Mouse (Mus musculus) heart, postnatal 0 days (tissue): Measurements from ENCODE around the gene Fxyd1. TPM values are rescaled to one million over a fixed set of nuclear protein-coding genes. Genes with fewer than 3 reads are reported as not detected.
A peak's percentile ranks its signal among the peaks of the same experiment; 100 is the strongest.

ENCODE experiments used
- ATAC-seq: fragments of 200-750 bp; cut with Nextera tagmentation; 2 replicates; pipeline ENCODE4 v1.8.0; 2017; ENCODE audit warnings: low read depth, moderate number of reproducible peaks, moderate library complexity; ENCODE audit not compliant: insufficient read depth
- DNase-seq: peaks from one replicate; pipeline ENCODE4 v3.0.0-alpha.2; 2016; ENCODE audit warnings: low spot score
- H3K27ac ChIP-seq: fragments of 300-500 bp; sonication (generic); 2 replicates; pipeline ENCODE4 v1.5.1; 2014; ENCODE audit warnings: low read depth, mild to moderate bottlenecking
- H3K27me3 ChIP-seq: fragments of 300-500 bp; sonication (generic); 2 replicates; pipeline ENCODE4 v1.6.1; 2014; ENCODE audit warnings: low read length, mixed read lengths; ENCODE audit not compliant: control insufficient read depth, insufficient read depth
- H3K36me3 ChIP-seq: fragments of 300-500 bp; sonication (generic); replicated peaks from 2 replicates; pipeline ENCODE4 v1.6.1; 2014; ENCODE audit warnings: low read length, mixed read lengths; ENCODE audit not compliant: control insufficient read depth, insufficient read depth
- H3K4me1 ChIP-seq: fragments of 300-500 bp; sonication (generic); 2 replicates; pipeline ENCODE4 v1.6.1; 2014; ENCODE audit warnings: antibody characterized with exemption; ENCODE audit not compliant: control insufficient read depth, insufficient read depth
- H3K4me2 ChIP-seq: fragments of 300-500 bp; sonication (generic); 2 replicates; pipeline ENCODE4 v1.6.1; 2014; ENCODE audit warnings: low read depth, mild to moderate bottlenecking, low read length, moderate library complexity
- H3K4me3 ChIP-seq: fragments of 300-500 bp; sonication (generic); 2 replicates; pipeline ENCODE4 v1.5.1; 2014; ENCODE audit warnings: low read depth, low read length
- H3K9ac ChIP-seq: fragments of 300-500 bp; sonication (generic); replicated peaks from 2 replicates; pipeline ENCODE4 v1.6.1; 2014; ENCODE audit warnings: low read depth, low read length, mixed read lengths
- H3K9me3 ChIP-seq: fragments of 300-500 bp; sonication (generic); replicated peaks from 2 replicates; pipeline ENCODE4 v1.6.1; 2016; ENCODE audit warnings: low read length; ENCODE audit not compliant: control insufficient read depth
- CTCF ChIP-seq: IDR thresholded peaks from 2 replicates; pipeline ENCODE4 v1.5.1; 2016; ENCODE audit warnings: antibody characterized with exemption, control low read depth, low read depth
- EP300 ChIP-seq: IDR thresholded peaks from 2 replicates; pipeline ENCODE4 v1.6.1; 2016; ENCODE audit warnings: antibody characterized with exemption, low read depth
- WGBS: fragments of 180-500 bp; shearing (Covaris S2); extraction: QIAGEN DNeasy Blood & Tissue Kit; methylation state at CpG from one replicate; pipeline ENCODE4 v1.1.7; 2014; 5-methylcytosine and 5-hydroxymethylcytosine counted together
- polyA plus RNA-seq: library from polyadenylated mRNA; unstranded; fragments of >200 nt; fragmentation: Nextera tagmentation; extraction: Ambion mirVana; gene quantifications from 2 replicates; pipeline ENCODE4 v1.2.1, GENCODE M21; 2015
- total RNA-seq: library from RNA; depleted of rRNA; stranded (reverse); fragments of >200 nt; gene quantifications from 2 replicates; pipeline ENCODE4 v1.2.3, GENCODE M21; 2014; ENCODE audit warnings: low replicate concordance

Gene Fxyd1
- total and polyA plus RNA-seq, 2 experiments from 2014 or later, result 499 to 1,579 TPM

DNA sequence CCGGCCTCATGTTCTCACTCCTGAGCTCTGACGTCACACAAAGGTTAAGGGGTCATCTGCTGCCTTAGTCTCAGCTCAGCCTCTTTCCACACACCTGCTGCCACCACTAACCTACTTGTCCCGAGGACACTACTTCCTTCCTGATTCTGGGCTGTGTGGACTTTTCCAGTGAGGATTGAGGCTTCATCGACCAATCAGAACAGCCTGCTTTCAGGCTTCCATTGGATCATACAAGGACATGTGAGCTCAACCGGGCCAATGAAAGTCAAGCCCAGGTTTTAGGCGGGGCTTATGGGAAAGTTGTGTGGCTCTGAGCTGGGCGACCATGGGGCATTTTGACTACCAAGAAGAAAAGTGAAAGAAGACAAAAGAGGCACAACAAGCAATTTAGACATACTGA, 20.1 kb downstream of the Fxyd1 start:
- ATAC-seq, result no peak
- 67% methylated on average over 7 of the region's 7 CpGs for WGBS

DNA sequence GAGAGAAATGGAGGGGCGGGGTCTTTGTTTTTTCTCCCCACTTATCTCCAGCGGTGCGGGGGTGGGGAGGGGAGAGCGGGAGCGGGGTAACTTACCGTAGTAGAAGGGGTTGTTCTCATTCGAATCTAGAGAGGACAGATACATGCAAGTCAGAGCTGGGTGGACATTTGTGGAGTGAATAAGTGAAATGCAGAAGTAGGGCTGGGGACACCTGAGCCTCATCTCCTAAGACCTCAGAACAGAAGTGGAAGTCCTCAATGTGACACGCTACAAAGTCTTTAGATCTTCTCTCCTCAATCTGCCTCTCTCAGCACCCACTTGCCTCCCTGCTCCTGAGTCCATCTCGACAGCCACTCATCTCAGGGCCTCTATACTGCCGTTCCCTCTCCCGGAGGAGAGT, 21.7 kb downstream of the Fxyd1 start:
- Histone ChIP-seq H3K4me3 (no peak overlapping the region), H3K36me3 (0 out of 2 replicates have a peak, but pooled peaks cover 21% of the 10 kb centered on the region), H3K9me3 (no peaks in the 10 kb centered on the region), H3K4me1 (no peaks in the 10 kb centered on the region), H3K27ac (no peak overlapping the region), H3K27me3 (no peaks in the 10 kb centered on the region), H3K9ac (no peak overlapping the region), H3K4me2 (no peak overlapping the region)
- TF ChIP-seq CTCF, result no peak
- TF ChIP-seq EP300, result no peak
- ATAC-seq (no peak), DNase-seq (no peak)
- 73% methylated on average over 11 of the region's 11 CpGs for WGBS

More for the DNA sequence above, 20.1 kb downstream of the Fxyd1 start:
- Histone ChIP-seq H3K27ac (no peak overlapping the region), H3K36me3 (0 out of 2 replicates have a peak, but pooled peaks cover 21% of the 10 kb centered on the region), H3K4me1 (peaks cover 2% of the 10 kb centered on the region; the same call in 1 of the 2 replicates), H3K9me3 (no peaks in the 10 kb centered on the region), H3K27me3 (peaks cover 13% of the 10 kb centered on the region), H3K9ac (no peak overlapping the region), H3K4me3 (no peak overlapping the region), H3K4me2 (no peak overlapping the region)
- no peak for DNase-seq
- TF ChIP-seq EP300 (no peak), CTCF (no peak)

- ATAC-seq (no peak), DNase-seq (no peak)
- Histone ChIP-seq H3K27ac (no peak overlapping the region; the same call in 1 of the 2 replicates), H3K27me3 (no peaks in the 10 kb centered on the region), H3K36me3 (0 out of 2 replicates have a peak, but pooled peaks cover 21% of the 10 kb centered on the region), H3K4me3 (no peak overlapping the region), H3K4me1 (no peaks in the 10 kb centered on the region), H3K9ac (no peak overlapping the region), H3K9me3 (no peaks in the 10 kb centered on the region), H3K4me2 (no peak overlapping the region)
- WGBS, result 61% methylated on average over 11 of the region's 11 CpGs
- TF ChIP-seq CTCF (peak; percentile 19), EP300 (no peak)
Measured at GRCm38 (mm10) chr7:31034789-31035188, 22.2 kb downstream of the Fxyd1 start.

DNA sequence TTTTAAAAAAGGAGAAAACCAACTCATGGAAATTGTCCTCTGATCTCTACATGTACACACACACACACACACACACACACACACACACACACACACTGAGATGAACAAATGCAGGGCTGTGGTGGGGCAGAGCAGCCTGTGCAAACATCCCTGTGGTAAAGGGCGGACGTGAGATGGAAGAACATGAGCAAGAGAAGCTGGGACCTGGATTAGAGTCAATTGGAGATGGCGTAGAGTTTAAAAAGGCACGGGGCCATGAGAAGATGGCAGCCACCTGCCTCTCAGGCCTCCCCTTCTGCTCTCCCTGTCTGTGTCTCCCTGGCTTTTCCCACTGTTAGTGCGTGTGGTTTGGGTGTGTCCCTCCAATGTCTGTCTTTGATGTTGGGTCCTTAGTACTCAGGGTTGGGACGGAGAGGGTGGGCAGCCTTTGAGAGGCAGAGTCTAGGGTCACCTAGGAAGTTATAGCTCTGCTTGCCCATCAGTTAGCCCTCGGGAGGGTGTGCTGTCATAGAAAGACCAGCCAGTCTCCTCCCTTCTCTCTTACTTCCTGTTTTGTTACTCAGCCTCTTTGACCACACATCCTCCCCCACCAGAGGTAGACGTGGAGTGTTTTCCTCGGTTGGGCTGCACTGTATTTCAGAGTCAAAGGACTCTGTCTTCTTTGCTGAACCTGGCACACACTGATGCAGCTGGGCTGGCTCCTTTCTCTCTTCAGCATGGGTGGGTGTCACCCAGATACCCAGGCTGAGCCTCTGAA, 23.4 kb downstream of the Fxyd1 start:
- TF ChIP-seq EP300 (no peak), CTCF (no peak)
- no peak for DNase-seq
- no peak for ATAC-seq
- Histone ChIP-seq H3K4me3 (no peak overlapping the region), H3K9ac (no peak overlapping the region), H3K27me3 (no peaks in the 10 kb centered on the region), H3K4me1 (no peaks in the 10 kb centered on the region), H3K27ac (peak overlapping the region; percentile 61; the same call in 1 of the 2 replicates), H3K4me2 (no peak overlapping the region), H3K36me3 (0 out of 2 replicates have a peak, but pooled peaks cover 21% of the 10 kb centered on the region), H3K9me3 (no peaks in the 10 kb centered on the region)
- 47% methylated on average over 9 of the region's 9 CpGs for WGBS

GRCm38 (mm10) chr7:31031731-31032130, 25.3 kb downstream of the Fxyd1 start:
- 0 out of 2 replicates have a peak, but pooled peaks cover 18% of the 10 kb centered on the region for H3K36me3 ChIP-seq
- no peaks in the 10 kb centered on the region for H3K9me3 ChIP-seq
- ATAC-seq (no peak), DNase-seq (no peak)
- H3K4me3 ChIP-seq, result no peak overlapping the region
- no peaks in the 10 kb centered on the region for H3K4me1 ChIP-seq
- H3K27me3 ChIP-seq, result no peaks in the 10 kb centered on the region
- H3K9ac ChIP-seq, result no peak overlapping the region
- no peak overlapping the region for H3K27ac ChIP-seq
- TF ChIP-seq EP300, result no peak
- no peak for TF ChIP-seq CTCF
- WGBS, result 82% methylated on average over 7 of the region's 7 CpGs
- H3K4me2 ChIP-seq, result no peak overlapping the region

- TF ChIP-seq EP300 (no peak), CTCF (no peak)
- H3K27ac ChIP-seq, result no peak overlapping the region
- H3K4me1 ChIP-seq, result no peaks in the 10 kb centered on the region
- DNase-seq (no peak), ATAC-seq (no peak)
- H3K9ac ChIP-seq, result no peak overlapping the region
- no peak overlapping the region for H3K4me3 ChIP-seq
- no peaks in the 10 kb centered on the region for H3K27me3 ChIP-seq
- no peak overlapping the region for H3K4me2 ChIP-seq
- WGBS, result 78% methylated on average over 2 of the region's 2 CpGs
- H3K36me3 ChIP-seq, result 0 out of 2 replicates have a peak, but pooled peaks cover 8% of the 10 kb centered on the region
- no peaks in the 10 kb centered on the region for H3K9me3 ChIP-seq
Measured at GRCm38 (mm10) chr7:31030717-31031116, 26.3 kb downstream of the Fxyd1 start.
